Mouse (Mus musculus): ENCODE measurements at regions not wholly inside any gene's neighbourhood (a gene's known extent, or its start where the extent isn't known, plus 50 kb on each side); places are given as distances from the start of the nearest gene placed in this dataset.

DNA sequence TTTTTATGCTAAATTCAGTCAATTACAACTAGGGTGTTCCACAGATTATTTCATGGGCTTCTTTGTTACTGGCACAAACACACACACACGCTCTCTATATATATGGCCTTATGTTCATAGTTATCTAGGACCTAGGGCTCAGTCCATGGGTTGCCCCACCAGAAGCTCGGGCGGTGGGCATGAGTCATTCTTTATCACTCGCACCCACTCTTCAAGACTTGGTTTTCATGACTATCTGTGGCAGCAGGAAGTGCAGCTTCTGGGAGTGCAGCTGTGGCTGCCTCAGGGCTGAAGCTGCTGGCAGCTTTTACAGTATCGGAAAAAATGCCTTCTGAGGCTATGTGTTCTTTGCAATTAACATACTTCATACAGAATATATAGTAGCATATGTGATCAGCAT, 198.7 kb downstream of the Ipo11 start:
- Histone ChIP-seq H3K4me1 (replicated peaks; ENCODE audit: control insufficient read depth, insufficient read depth, low read length) (no peaks in the 10 kb centered on the region), H3K4me3 (ENCODE audit: low read depth, low read length) (no peak overlapping the region), H3K36me3 (ENCODE audit: control insufficient read depth, insufficient read depth, low read length) (no peaks in the 10 kb centered on the region), H3K27me3 (replicated peaks; ENCODE audit: control insufficient read depth, insufficient read depth, low read length) (no peaks in the 10 kb centered on the region), H3K4me2 (0 out of 2 replicates have a peak overlapping the region, but pooled peaks have one; percentile 12), H3K9me3 (ENCODE audit: control insufficient read depth, low read length) (no peaks in the 10 kb centered on the region), H3K27ac (ENCODE audit: low read depth, low read length) (no peak overlapping the region), H3K9ac (ENCODE audit: low read depth, low read length) (no peak overlapping the region)
- 44% methylated on average over 5 of the region's 5 CpGs for WGBS
- ATAC-seq (replicated peaks; ENCODE audit: low FRiP score) (peak; percentile 78), DNase-seq (ENCODE audit: low spot score) (no peak)

DNA sequence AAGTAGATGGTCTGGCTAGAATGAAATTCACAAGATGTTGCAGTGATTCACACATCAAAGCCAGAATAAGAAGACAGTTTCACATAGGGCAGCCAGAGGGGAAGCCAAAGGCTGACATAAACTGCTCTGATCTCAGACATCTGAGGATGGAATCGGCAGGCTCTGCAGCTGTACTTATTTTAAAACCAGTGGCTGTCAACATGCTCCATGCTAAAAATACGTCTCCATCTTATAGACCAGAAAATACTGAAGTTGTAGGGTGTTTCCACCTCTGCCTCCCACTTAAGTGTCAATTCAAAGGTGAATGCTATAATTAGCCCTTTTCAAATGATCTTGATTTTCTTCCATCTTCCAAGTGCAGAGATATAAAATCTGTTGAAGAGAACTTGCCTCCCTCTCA, 202.4 kb downstream of the Ipo11 start:
- Histone ChIP-seq H3K4me1 (replicated peaks; ENCODE audit: control insufficient read depth, insufficient read depth, low read length) (no peaks in the 10 kb centered on the region), H3K9ac (ENCODE audit: low read depth, low read length) (no peak overlapping the region), H3K27ac (ENCODE audit: low read depth, low read length) (no peak overlapping the region), H3K4me3 (ENCODE audit: low read depth, low read length) (no peak overlapping the region), H3K9me3 (ENCODE audit: control insufficient read depth, low read length) (no peaks in the 10 kb centered on the region), H3K27me3 (replicated peaks; ENCODE audit: control insufficient read depth, insufficient read depth, low read length) (no peaks in the 10 kb centered on the region), H3K36me3 (ENCODE audit: control insufficient read depth, insufficient read depth, low read length) (no peaks in the 10 kb centered on the region), H3K4me2 (no peak overlapping the region)
- ATAC-seq (replicated peaks; ENCODE audit: low FRiP score) (no peak), DNase-seq (ENCODE audit: low spot score) (no peak)
- 78% methylated on average over 2 of the region's 2 CpGs for WGBS

DNA sequence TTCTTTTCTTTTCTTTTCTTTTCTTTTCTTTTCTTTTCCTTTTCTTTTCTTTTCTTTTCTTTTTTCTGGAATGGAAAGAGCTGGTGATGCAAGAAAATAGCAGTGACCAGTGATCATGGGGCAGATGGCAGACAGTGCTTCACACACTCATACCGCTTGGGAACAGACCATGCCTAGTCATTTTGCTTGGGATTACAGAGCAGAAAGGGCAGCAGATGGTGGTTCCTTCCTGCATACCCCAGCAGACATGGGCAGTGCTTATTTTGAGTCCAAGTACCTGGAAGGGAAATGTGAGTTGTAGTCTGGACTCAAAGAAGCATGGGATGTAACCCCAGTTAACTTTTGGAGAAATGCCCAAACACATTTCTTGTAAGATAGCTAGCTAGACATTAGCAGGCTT, 203.9 kb downstream of the Ipo11 start:
- no peaks in the 10 kb centered on the region for H3K4me1 ChIP-seq (replicated peaks; ENCODE audit: control insufficient read depth, insufficient read depth, low read length)
- WGBS, result 85% methylated on average over 1 of the region's 1 CpGs

DNA sequence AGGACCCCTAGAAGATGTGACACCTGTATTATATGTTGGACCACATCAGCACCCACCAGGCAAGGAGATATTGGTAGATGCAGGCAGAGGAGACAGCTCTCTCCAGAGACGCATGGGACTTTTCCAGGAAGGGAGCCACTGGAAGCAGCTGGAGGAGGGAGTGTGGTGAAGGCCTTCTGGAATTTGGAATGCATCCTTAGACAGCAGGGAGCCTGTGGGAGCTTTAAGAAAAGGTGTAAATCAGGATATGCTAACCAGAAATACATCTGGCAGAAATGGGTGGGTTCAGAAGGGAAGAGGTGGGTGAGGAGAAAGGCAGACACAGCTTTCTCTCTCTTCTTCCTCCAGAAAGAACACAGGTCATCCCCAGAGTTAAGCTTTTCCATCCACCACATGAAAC, 213.4 kb downstream of the Ipo11 start:
- no peak overlapping the region for H3K27ac ChIP-seq (ENCODE audit: low read depth, low read length)
- H3K36me3 ChIP-seq (ENCODE audit: control insufficient read depth, insufficient read depth, low read length), result no peaks in the 10 kb centered on the region
- H3K4me1 ChIP-seq (replicated peaks; ENCODE audit: control insufficient read depth, insufficient read depth, low read length), result no peaks in the 10 kb centered on the region
- H3K9ac ChIP-seq (ENCODE audit: low read depth, low read length), result no peak overlapping the region
- WGBS, result 84% methylated on average over 1 of the region's 1 CpGs
- ATAC-seq (replicated peaks; ENCODE audit: low FRiP score), result no peak
- no peaks in the 10 kb centered on the region for H3K9me3 ChIP-seq (ENCODE audit: control insufficient read depth, low read length)
- H3K4me2 ChIP-seq, result no peak overlapping the region
- no peak overlapping the region for H3K4me3 ChIP-seq (ENCODE audit: low read depth, low read length)
- no peak for DNase-seq (ENCODE audit: low spot score)
- H3K27me3 ChIP-seq (replicated peaks; ENCODE audit: control insufficient read depth, insufficient read depth, low read length), result no peaks in the 10 kb centered on the region

More for the DNA sequence above, 203.9 kb downstream of the Ipo11 start:
- no peaks in the 10 kb centered on the region for H3K9me3 ChIP-seq (ENCODE audit: control insufficient read depth, low read length)
- no peaks in the 10 kb centered on the region for H3K27me3 ChIP-seq (replicated peaks; ENCODE audit: control insufficient read depth, insufficient read depth, low read length)
- no peak for DNase-seq (ENCODE audit: low spot score)
- no peak overlapping the region for H3K4me2 ChIP-seq
- H3K36me3 ChIP-seq (ENCODE audit: control insufficient read depth, insufficient read depth, low read length), result no peaks in the 10 kb centered on the region
- no peak overlapping the region for H3K9ac ChIP-seq (ENCODE audit: low read depth, low read length)
- H3K4me3 ChIP-seq (ENCODE audit: low read depth, low read length), result no peak overlapping the region
- no peak overlapping the region for H3K27ac ChIP-seq (ENCODE audit: low read depth, low read length)
- ATAC-seq (replicated peaks; ENCODE audit: low FRiP score), result no peak

DNA sequence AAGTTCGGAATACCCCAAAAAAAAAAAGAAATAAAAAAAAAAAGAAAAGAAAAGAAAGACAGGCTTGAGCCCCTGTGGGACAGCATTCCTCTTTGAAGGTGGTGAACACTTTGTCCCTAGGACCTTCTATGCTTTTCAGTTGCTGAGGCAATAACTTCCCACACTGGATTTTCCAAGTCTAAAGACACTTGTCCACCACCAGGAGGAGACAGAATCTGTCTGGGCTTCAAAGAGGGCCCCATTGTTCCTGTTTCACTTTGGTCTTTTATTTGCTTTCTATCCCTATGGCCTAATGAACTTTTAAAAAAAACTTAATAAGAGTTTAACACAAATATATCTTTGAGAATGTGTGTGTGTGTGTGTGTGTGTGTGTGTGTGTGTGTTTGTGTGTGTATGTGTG, 215.6 kb downstream of the Ipo11 start:
- no peak for ATAC-seq (replicated peaks; ENCODE audit: low FRiP score)
- H3K27ac ChIP-seq (ENCODE audit: low read depth, low read length), result no peak overlapping the region
- no peaks in the 10 kb centered on the region for H3K27me3 ChIP-seq (replicated peaks; ENCODE audit: control insufficient read depth, insufficient read depth, low read length)
- 93% methylated on average over 1 of the region's 1 CpGs for WGBS
- H3K4me2 ChIP-seq, result no peak overlapping the region
- H3K4me1 ChIP-seq (replicated peaks; ENCODE audit: control insufficient read depth, insufficient read depth, low read length), result no peaks in the 10 kb centered on the region
- no peak for DNase-seq (ENCODE audit: low spot score)
- H3K4me3 ChIP-seq (ENCODE audit: low read depth, low read length), result no peak overlapping the region
- H3K9ac ChIP-seq (ENCODE audit: low read depth, low read length), result no peak overlapping the region
- H3K36me3 ChIP-seq (ENCODE audit: control insufficient read depth, insufficient read depth, low read length), result no peaks in the 10 kb centered on the region
- no peaks in the 10 kb centered on the region for H3K9me3 ChIP-seq (ENCODE audit: control insufficient read depth, low read length)

DNA sequence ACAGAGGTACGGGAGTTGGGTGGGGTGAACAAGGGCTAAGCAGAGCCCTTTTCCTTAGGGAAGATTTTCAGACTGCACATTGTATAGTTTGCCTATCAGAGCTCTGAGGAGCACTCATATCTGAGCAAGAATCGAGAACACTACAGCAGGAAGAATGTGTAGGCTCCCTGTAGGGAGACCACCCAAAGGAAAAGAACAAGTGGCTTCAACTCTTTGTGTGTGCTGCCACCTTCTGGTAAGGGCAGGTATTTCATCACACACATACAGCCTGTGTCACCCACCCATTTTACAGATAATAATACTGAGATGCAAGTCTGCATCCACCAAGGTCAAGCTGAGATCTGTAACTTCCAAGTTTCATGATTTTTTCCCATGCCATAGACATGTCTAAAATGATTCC, 221.0 kb downstream of the Ipo11 start:
- H3K4me1 ChIP-seq (replicated peaks; ENCODE audit: control insufficient read depth, insufficient read depth, low read length), result no peaks in the 10 kb centered on the region
- no peaks in the 10 kb centered on the region for H3K36me3 ChIP-seq (ENCODE audit: control insufficient read depth, insufficient read depth, low read length)
- H3K4me2 ChIP-seq, result no peak overlapping the region
- no peaks in the 10 kb centered on the region for H3K27me3 ChIP-seq (replicated peaks; ENCODE audit: control insufficient read depth, insufficient read depth, low read length)
- H3K9me3 ChIP-seq (ENCODE audit: control insufficient read depth, low read length), result no peaks in the 10 kb centered on the region
- ATAC-seq (replicated peaks; ENCODE audit: low FRiP score) (0 out of 2 replicates have a peak, but pooled peaks have one; percentile 32), DNase-seq (ENCODE audit: low spot score) (no peak)
- no peak overlapping the region for H3K27ac ChIP-seq (ENCODE audit: low read depth, low read length)
- no peak overlapping the region for H3K9ac ChIP-seq (ENCODE audit: low read depth, low read length)
- 63% methylated on average over 2 of the region's 2 CpGs for WGBS
- H3K4me3 ChIP-seq (ENCODE audit: low read depth, low read length), result no peak overlapping the region

DNA sequence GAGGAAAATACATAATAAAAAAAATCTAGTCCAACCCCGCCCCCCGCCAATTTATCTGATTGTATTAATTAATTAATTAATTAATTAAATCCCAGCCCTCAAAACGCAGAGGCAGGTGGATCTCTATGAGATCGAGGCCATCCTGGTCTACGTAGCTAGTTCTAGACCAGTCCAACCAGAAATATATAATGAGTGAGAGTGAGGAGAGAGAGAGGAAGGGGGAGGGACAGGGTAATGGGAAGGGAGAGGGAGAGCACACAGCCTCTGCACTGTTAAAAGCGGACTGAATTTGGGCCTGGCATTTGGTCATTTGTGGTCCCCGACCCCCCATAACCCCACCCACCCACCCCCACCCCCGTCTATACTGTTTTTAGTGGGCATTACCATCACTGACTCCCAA, 221.5 kb downstream of the Ipo11 start:
- Histone ChIP-seq H3K4me3 (ENCODE audit: low read depth, low read length) (no peak overlapping the region), H3K4me1 (replicated peaks; ENCODE audit: control insufficient read depth, insufficient read depth, low read length) (no peaks in the 10 kb centered on the region), H3K27me3 (replicated peaks; ENCODE audit: control insufficient read depth, insufficient read depth, low read length) (no peaks in the 10 kb centered on the region), H3K36me3 (ENCODE audit: control insufficient read depth, insufficient read depth, low read length) (no peaks in the 10 kb centered on the region), H3K9ac (ENCODE audit: low read depth, low read length) (no peak overlapping the region), H3K9me3 (ENCODE audit: control insufficient read depth, low read length) (no peaks in the 10 kb centered on the region), H3K27ac (ENCODE audit: low read depth, low read length) (no peak overlapping the region), H3K4me2 (no peak overlapping the region)
- no peak for ATAC-seq (replicated peaks; ENCODE audit: low FRiP score)
- WGBS, result 80% methylated on average over 8 of the region's 8 CpGs
- DNase-seq (ENCODE audit: low spot score), result no peak

DNA sequence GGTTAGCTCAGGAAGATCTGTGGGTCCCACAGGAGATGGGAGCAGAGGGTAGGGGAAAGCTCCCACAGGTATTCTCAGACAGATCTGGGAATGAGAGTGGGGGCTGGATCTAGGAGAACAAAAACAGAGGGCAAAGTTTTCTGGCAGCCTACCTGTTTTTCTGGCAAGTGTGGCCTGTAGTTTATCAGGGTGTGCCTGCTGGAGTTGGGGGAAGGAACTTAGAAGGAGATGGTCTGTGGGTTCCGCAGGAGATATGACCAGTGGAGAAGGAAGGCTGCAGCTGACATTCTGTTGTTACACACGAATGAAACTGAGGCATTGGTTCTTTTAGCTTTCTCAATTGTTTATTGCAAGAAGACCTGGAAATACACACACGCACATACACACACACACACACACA, 226.2 kb downstream of the Ipo11 start:
- Histone ChIP-seq H3K36me3 (ENCODE audit: control insufficient read depth, insufficient read depth, low read length) (no peaks in the 10 kb centered on the region), H3K4me2 (no peak overlapping the region), H3K27me3 (replicated peaks; ENCODE audit: control insufficient read depth, insufficient read depth, low read length) (no peaks in the 10 kb centered on the region), H3K27ac (ENCODE audit: low read depth, low read length) (no peak overlapping the region), H3K4me3 (ENCODE audit: low read depth, low read length) (no peak overlapping the region), H3K4me1 (replicated peaks; ENCODE audit: control insufficient read depth, insufficient read depth, low read length) (no peaks in the 10 kb centered on the region), H3K9ac (ENCODE audit: low read depth, low read length) (no peak overlapping the region), H3K9me3 (ENCODE audit: control insufficient read depth, low read length) (no peaks in the 10 kb centered on the region)
- DNase-seq (ENCODE audit: low spot score) (no peak), ATAC-seq (replicated peaks; ENCODE audit: low FRiP score) (peak; percentile 39; the same call in 1 of the 2 replicates)
- WGBS, result 66% methylated on average over 3 of the region's 3 CpGs

DNA sequence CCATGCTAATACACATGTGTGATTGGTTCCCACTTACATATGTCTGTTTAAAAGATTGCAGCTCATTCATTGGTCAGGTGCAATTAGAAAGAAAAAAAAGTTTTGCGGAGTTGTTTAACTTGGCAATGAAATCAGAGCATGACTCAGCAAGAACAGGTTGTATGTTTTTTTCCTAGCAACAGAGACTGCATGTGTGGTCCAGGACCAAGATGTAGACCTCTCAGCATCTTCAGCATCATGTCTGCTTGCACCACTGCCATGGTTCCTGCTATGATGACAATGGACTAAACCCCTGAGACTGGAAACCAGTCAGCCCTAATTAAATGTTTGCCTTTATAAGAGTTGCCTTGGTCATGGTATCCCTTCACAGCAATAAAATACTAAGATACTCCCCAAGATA, 236.4 kb downstream of the Ipo11 start:
- DNase-seq (ENCODE audit: low spot score) (no peak), ATAC-seq (replicated peaks; ENCODE audit: low FRiP score) (no peak)
- H3K4me3 ChIP-seq (ENCODE audit: low read depth, low read length), result no peak overlapping the region
- no peaks in the 10 kb centered on the region for H3K9me3 ChIP-seq (ENCODE audit: control insufficient read depth, low read length)
- H3K4me1 ChIP-seq (replicated peaks; ENCODE audit: control insufficient read depth, insufficient read depth, low read length), result no peaks in the 10 kb centered on the region
- WGBS, result 82% methylated on average over 1 of the region's 1 CpGs
- H3K36me3 ChIP-seq (ENCODE audit: control insufficient read depth, insufficient read depth, low read length), result no peaks in the 10 kb centered on the region
- no peaks in the 10 kb centered on the region for H3K27me3 ChIP-seq (replicated peaks; ENCODE audit: control insufficient read depth, insufficient read depth, low read length)
- H3K4me2 ChIP-seq, result no peak overlapping the region
- H3K27ac ChIP-seq (ENCODE audit: low read depth, low read length), result no peak overlapping the region
- no peak overlapping the region for H3K9ac ChIP-seq (ENCODE audit: low read depth, low read length)

Data from liver, embryonic 11.5 days (tissue).